Mouse (Mus musculus) C3H10T1/2 (cell line): ENCODE measurements around the gene Cts6. TPM values are rescaled to one million over a fixed set of nuclear protein-coding genes. Genes with fewer than 3 reads are reported as not detected.

Source experiments
- polyA plus RNA-seq, 2 experiments: library from polyadenylated mRNA; unstranded; fragments of >200 nt; fragmentation: generic; extraction: Trizol; gene quantifications; one replicate each; pipeline ENCODE4 v1.2.1; 2012; ENCODE audit warnings: missing spikeins in 2 of 2

Cts6 gene
- not detected for polyA plus RNA-seq

DNA sequence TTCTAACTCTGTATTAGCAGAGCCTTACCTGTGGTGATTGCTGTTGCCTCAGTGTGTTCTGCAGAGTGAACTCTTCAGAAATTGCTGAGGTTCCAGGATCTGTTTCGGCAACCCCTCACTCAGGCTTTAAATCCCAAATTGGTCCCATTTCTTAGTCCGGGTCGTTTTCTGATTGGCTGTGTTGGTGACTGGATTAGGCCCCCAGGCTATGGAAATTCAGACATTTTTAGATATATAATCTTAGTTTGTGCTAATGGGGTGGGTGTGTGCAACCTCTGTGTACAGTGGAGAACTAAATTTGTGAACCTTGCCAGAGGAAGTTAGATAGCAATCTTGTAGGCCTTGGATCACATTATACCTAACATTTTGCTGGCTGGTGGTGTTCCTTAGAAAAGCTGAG lies at the start of gene Cts6:
Gene Cts6, minus strand, starts transcription at position 101 of the 400 bp plus-strand sequence.

DNA sequence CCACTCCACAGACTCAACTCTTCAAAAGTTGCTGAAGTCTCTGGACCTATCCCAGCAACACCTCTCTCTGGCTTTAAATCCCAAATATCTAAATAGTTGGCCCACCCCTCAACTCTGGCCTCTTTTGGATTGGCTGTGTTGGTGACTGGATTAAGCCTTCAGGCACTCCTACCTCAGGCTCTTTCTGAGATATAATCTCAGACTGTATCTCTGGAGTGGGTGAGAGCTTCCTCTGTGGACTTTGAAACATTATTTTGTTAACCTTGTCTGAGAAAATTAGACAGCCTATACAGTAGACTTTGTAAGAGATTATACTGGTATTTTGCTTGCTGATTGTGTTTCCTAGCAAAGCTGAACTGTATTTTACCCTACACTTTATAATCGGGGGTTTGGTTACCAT lies 39.1 kb downstream of the Cts6 start, which contains the start of gene Ctsr:
Gene Ctsr, minus strand, starts transcription at position 101 of the 400 bp plus-strand sequence.

Other genes starting within 250 kb of the Cts6 start
- gene Ctsj, start 197.5 kb downstream of the Cts6 start, polyA plus RNA-seq: not detected
- gene Ctsq, start 162.8 kb downstream of the Cts6 start, polyA plus RNA-seq: not detected
- gene Ctsr, start 39.2 kb downstream of the Cts6 start, polyA plus RNA-seq: not detected
- gene Cts8, start 51.9 kb upstream of the Cts6 start, polyA plus RNA-seq: not detected
- gene Gm49398, start 85.4 kb upstream of the Cts6 start, polyA plus RNA-seq: not detected
- not detected for gene Cts7, start 154.8 kb upstream of the Cts6 start, polyA plus RNA-seq